Mouse (Mus musculus) inflammation-experienced regulatory T-cells, adult 6 months (primary cell): ENCODE data around the gene Sycp1. TPM values are rescaled to one million over a fixed set of nuclear protein-coding genes. Genes with fewer than 3 reads are reported as not detected.

Source experiments
- ATAC-seq: one replicate; pipeline ENCODE4 v1.8.0; 2017
- polyA plus RNA-seq, 3 experiments: library from polyadenylated mRNA; unstranded; fragments of 100-300 nt; shearing (Covaris generic); gene quantifications; one replicate each; pipeline ENCODE4 v1.2.1; 2017

The Sycp1 gene
- polyA plus RNA-seq = not detected

GRCm38 (mm10) chr3:102935451-102936354 lies at the start of gene Sycp1:
Gene Sycp1, minus strand, starts transcription at chr3:102936100.
- no peak for ATAC-seq

- no peak for ATAC-seq
Observed at GRCm38 (mm10) chr3:102980349-102980736, 44.4 kb upstream of the Sycp1 start.

GRCm38 (mm10) chr3:102979550-102980348 lies 43.8 kb upstream of the Sycp1 start:
- ATAC-seq = no peak

GRCm38 (mm10) chr3:102976906-102977305 lies 41.0 kb upstream of the Sycp1 start:
- ATAC-seq = no peak

- ATAC-seq = no peak
Observed at GRCm38 (mm10) chr3:102970508-102970907, 34.6 kb upstream of the Sycp1 start.

GRCm38 (mm10) chr3:102970067-102970466 lies 34.2 kb upstream of the Sycp1 start:
- no peak for ATAC-seq

GRCm38 (mm10) chr3:102964033-102964432 lies 28.1 kb upstream of the Sycp1 start, which contains the start of gene Nr1h5:
Gene Nr1h5, minus strand, starts transcription at chr3:102964133.
- ATAC-seq = no peak

GRCm38 (mm10) chr3:102955596-102955995 lies 19.7 kb upstream of the Sycp1 start:
- ATAC-seq = no peak

- ATAC-seq = no peak
Observed at GRCm38 (mm10) chr3:102955143-102955542, 19.2 kb upstream of the Sycp1 start.

- ATAC-seq = no peak
Observed at GRCm38 (mm10) chr3:102954476-102954875, 18.6 kb upstream of the Sycp1 start.

GRCm38 (mm10) chr3:102946861-102947260 lies 11.0 kb upstream of the Sycp1 start:
- no peak for ATAC-seq

- no peak for ATAC-seq
Observed at GRCm38 (mm10) chr3:102946312-102946711, 10.4 kb upstream of the Sycp1 start.

GRCm38 (mm10) chr3:102938100-102938499 lies 2.2 kb upstream of the Sycp1 start:
- ATAC-seq = no peak

- no peak for ATAC-seq
Observed at GRCm38 (mm10) chr3:102899136-102899535, 36.8 kb downstream of the Sycp1 start.

- no peak for ATAC-seq
Observed at GRCm38 (mm10) chr3:102880529-102880928, 55.4 kb downstream of the Sycp1 start.

- ATAC-seq = no peak
Observed at GRCm38 (mm10) chr3:102848661-102849060, 87.2 kb downstream of the Sycp1 start.

GRCm38 (mm10) chr3:102842386-102842785 lies 93.5 kb downstream of the Sycp1 start:
- ATAC-seq = no peak

- ATAC-seq = peak; percentile 81
Observed at GRCm38 (mm10) chr3:102803937-102804336, 132.0 kb downstream of the Sycp1 start.

GRCm38 (mm10) chr3:102787369-102787768 lies 148.5 kb downstream of the Sycp1 start:
- no peak for ATAC-seq

GRCm38 (mm10) chr3:102782618-102783017 lies 153.3 kb downstream of the Sycp1 start, which contains the start of gene Tshb:
Gene Tshb, minus strand, starts transcription at chr3:102782718.
- ATAC-seq = no peak

- no peak for ATAC-seq
Observed at GRCm38 (mm10) chr3:102773018-102773417, 162.9 kb downstream of the Sycp1 start.
